Mouse (Mus musculus): ENCODE measurements around the gene Ackr4.

DNA sequence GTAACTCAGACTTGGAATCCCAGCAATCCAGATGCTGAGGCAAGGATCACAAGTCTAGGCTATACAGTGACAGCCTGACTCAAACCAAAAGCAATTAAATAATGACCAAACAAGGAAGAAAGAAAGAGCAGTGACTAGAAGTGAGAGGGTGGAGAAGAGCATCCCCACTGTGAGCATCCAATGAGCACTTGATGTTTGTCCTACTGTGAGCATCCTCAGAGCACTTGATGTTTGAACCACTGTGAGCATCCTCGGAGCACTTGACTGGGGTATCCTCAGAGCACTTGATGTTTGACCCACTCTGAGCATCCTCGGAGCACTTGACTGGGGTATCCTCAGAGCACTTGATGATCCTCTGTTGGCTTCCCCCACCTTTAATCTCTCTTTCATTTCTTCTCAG lies 21.7 kb downstream of the Ackr4 start:
- TF ChIP-seq EP300 (IDR thresholded peaks at IDR 0.05; ENCODE audit: insufficient read depth, low read depth, low read length) (no peak), POLR2A (IDR thresholded peaks at IDR 0.05; ENCODE audit: insufficient read depth, low read length) (no peak)
